ENCODE assay signal across 13 mouse cellular contexts in genomic region chr11:96933562-96934276, GRCm38 (mm10). TPM values are rescaled to one million over a fixed set of nuclear protein-coding genes. Genes with fewer than 3 reads are reported as not detected.
A peak's percentile ranks its signal among the peaks of the same experiment; 100 is the strongest.
DNase-seq lines count a peak whose midpoint lies in the region; ATAC-seq and TF ChIP-seq lines count a peak whose summit lies in the region.
"Had no signal": no experiment of that assay in that cellular context is flagged by ENCODE, and none has a peak within 500 bp of the region (broad histone marks: within the 10 kb centered on the region; RNA-seq: fewer than 3 reads in every experiment).

No protein-coding gene starts in this region.

- H3K4me1 ChIP-seq in megakaryocyte, embryonic 14.5 days, result peaks cover 83% of the 10 kb centered on the region
- no peaks in the 10 kb centered on the region for H3K4me1 ChIP-seq in stomach, postnatal 0 days (replicated peaks; ENCODE audit: control insufficient read depth, insufficient read depth)
- H3K4me1 ChIP-seq in forebrain, postnatal 0 days (ENCODE audit: insufficient read depth), result no peaks in the 10 kb centered on the region
- H3K4me1 ChIP-seq: forebrain, embryonic 15.5 days had no signal

- no peak overlapping the region for H3K9ac ChIP-seq in stomach, postnatal 0 days (ENCODE audit: low read length)
- no peak overlapping the region for H3K9ac ChIP-seq in forebrain, postnatal 0 days
- H3K9ac ChIP-seq: forebrain, embryonic 15.5 days had no signal

- 0 out of 2 replicates have a peak overlapping the region, but pooled peaks have one; percentile 12 for H3K4me2 ChIP-seq in stomach, postnatal 0 days (replicated peaks; ENCODE audit: low read depth)
- H3K4me2 ChIP-seq in forebrain, postnatal 0 days (ENCODE audit: low read depth), result no peak overlapping the region

- TF ChIP-seq EP300 in stomach, postnatal 0 days (optimal IDR thresholded peaks at IDR 0.05), result no peak

- peak overlapping the region; percentile 82 for H3K27ac ChIP-seq in stomach, postnatal 0 days (replicated peaks)
- no peak overlapping the region for H3K27ac ChIP-seq in forebrain, postnatal 0 days (ENCODE audit: low read depth, low read length)
- H3K27ac ChIP-seq: forebrain, embryonic 15.5 days; left cerebral cortex, adult 2 months had no signal

- no peak for ATAC-seq in megakaryocyte, adult 5-6 weeks (ENCODE audit: poor library complexity, severe bottlenecking)
- no peak for ATAC-seq in stomach, postnatal 0 days (ENCODE audit: low FRiP score, low TSS enrichment)
- no peak for ATAC-seq in forebrain, postnatal 0 days
- ATAC-seq: forebrain, embryonic 15.5 days had no signal

- TF ChIP-seq CTCF in stomach, postnatal 0 days (IDR thresholded peaks at IDR 0.05; ENCODE audit: low read depth), result no peak
- TF ChIP-seq CTCF in forebrain, postnatal 0 days (IDR thresholded peaks at IDR 0.05; ENCODE audit: low read depth), result no peak

- peaks cover 25% of the 10 kb centered on the region for H3K27me3 ChIP-seq in megakaryocyte, embryonic 14.5 days (replicated peaks)
- H3K27me3 ChIP-seq in stomach, postnatal 0 days (ENCODE audit: control insufficient read depth, insufficient read depth, low read length), result no peaks in the 10 kb centered on the region
- no peaks in the 10 kb centered on the region for H3K27me3 ChIP-seq in forebrain, postnatal 0 days (ENCODE audit: insufficient read depth, low read length)

- H3K36me3 ChIP-seq in megakaryocyte, embryonic 14.5 days (replicated peaks; ENCODE audit: low read length), result peaks cover 12% of the 10 kb centered on the region
- H3K36me3 ChIP-seq in stomach, postnatal 0 days (ENCODE audit: control insufficient read depth, insufficient read depth, low read length), result no peaks in the 10 kb centered on the region
- no peaks in the 10 kb centered on the region for H3K36me3 ChIP-seq in forebrain, postnatal 0 days (ENCODE audit: insufficient read depth)
- H3K36me3 ChIP-seq: forebrain, embryonic 15.5 days; midbrain, embryonic 10.5 days had no signal

- no peaks in the 10 kb centered on the region for H3K9me3 ChIP-seq in megakaryocyte, embryonic 14.5 days
- no peaks in the 10 kb centered on the region for H3K9me3 ChIP-seq in stomach, postnatal 0 days (ENCODE audit: control insufficient read depth, low read length)
- H3K9me3 ChIP-seq in forebrain, postnatal 0 days (ENCODE audit: low read length), result no peaks in the 10 kb centered on the region
- H3K9me3 ChIP-seq: forebrain, embryonic 15.5 days; midbrain, embryonic 10.5 days had no signal

- peak; percentile 59 for DNase-seq in kidney, adult 11 months
- DNase-seq in kidney, postnatal 36 days, result peak; percentile 62 to 69
- no peak for DNase-seq in stomach, postnatal 0 days (ENCODE audit: low spot score)
- DNase-seq in cerebellum, adult 8-10 months, result no peak
- DNase-seq in forebrain, postnatal 0 days, result no peak
- DNase-seq: cerebellum, postnatal 14 days; heart, postnatal 14 days; lung, adult 18-20 months had no signal

- 77% methylated on average over 13 of the region's 13 CpGs for WGBS in stomach, postnatal 0 days
- 92% methylated on average over 13 of the region's 13 CpGs for WGBS in forebrain, postnatal 0 days

- H3K4me3 ChIP-seq in megakaryocyte, embryonic 14.5 days (replicated peaks), result peak overlapping the region; percentile 4
- no peak overlapping the region for H3K4me3 ChIP-seq in stomach, postnatal 0 days (ENCODE audit: low read depth, low read length)
- no peak overlapping the region for H3K4me3 ChIP-seq in forebrain, postnatal 0 days (ENCODE audit: low read depth, low read length)
- H3K4me3 ChIP-seq: forebrain, embryonic 15.5 days; left cerebral cortex, adult 2 months had no signal

RNA-seq across cellular contexts. Expression of gene Prr15l, which starts 5.8 kb away (rescaled TPM):
- polyA plus RNA-seq in megakaryocyte, embryonic 14.5 days (2012; ENCODE audit: insufficient read depth, low replicate concordance), result not detected in 2 replicates
- total RNA-seq in megakaryocyte, adult 5-6 weeks (2015), result 0.07 TPM in 1 of 2 replicates, not detected in the other
- total RNA-seq in megakaryocyte, adult 5-6 weeks (2017), result 0.16 and 0.29 TPM in 2 replicates
- 112 and 116 TPM in 2 replicates for polyA plus RNA-seq in stomach, postnatal 0 days (2015; fragmentation: Nextera tagmentation; extraction: Ambion mirVana)
- not detected in 2 replicates for total RNA-seq in forebrain, postnatal 0 days (2014; rRNA removed)
- polyA plus RNA-seq in forebrain, postnatal 0 days (2015; fragmentation: Nextera tagmentation; extraction: Ambion mirVana), result 0.11 TPM in 1 of 2 replicates, not detected in the other
- total RNA-seq: left cerebral cortex, adult 2 months had no signal
- polyA plus RNA-seq: forebrain, embryonic 15.5 days had no signal

RNA-seq across cellular contexts. Expression of gene Pnpo, which starts 10.1 kb away (rescaled TPM):
- 2.0 and 16.6 TPM in 2 replicates for polyA plus RNA-seq in megakaryocyte, embryonic 14.5 days (2012; ENCODE audit: insufficient read depth, low replicate concordance)
- total RNA-seq in megakaryocyte, adult 5-6 weeks (2015), result 16.8 and 19.9 TPM in 2 replicates
- total RNA-seq in megakaryocyte, adult 5-6 weeks (2017), result 29.1 and 32.8 TPM in 2 replicates
- polyA plus RNA-seq in stomach, postnatal 0 days (2015; fragmentation: Nextera tagmentation; extraction: Ambion mirVana), result 56.7 and 57.1 TPM in 2 replicates
- total RNA-seq in forebrain, postnatal 0 days (2014; rRNA removed), result 26.2 and 30.3 TPM in 2 replicates
- polyA plus RNA-seq in forebrain, postnatal 0 days (2015; fragmentation: Nextera tagmentation; extraction: Ambion mirVana), result 28.1 and 33.1 TPM in 2 replicates

RNA-seq across cellular contexts. Expression of gene Cdk5rap3, which starts 17.4 kb away (rescaled TPM):
- 15.3 and 41.6 TPM in 2 replicates for polyA plus RNA-seq in megakaryocyte, embryonic 14.5 days (2012; ENCODE audit: insufficient read depth, low replicate concordance)
- 17.5 and 21.1 TPM in 2 replicates for total RNA-seq in megakaryocyte, adult 5-6 weeks (2015)
- total RNA-seq in megakaryocyte, adult 5-6 weeks (2017), result 23.9 and 37.3 TPM in 2 replicates
- polyA plus RNA-seq in stomach, postnatal 0 days (2015; fragmentation: Nextera tagmentation; extraction: Ambion mirVana), result 61.7 and 64.9 TPM in 2 replicates
- total RNA-seq in forebrain, postnatal 0 days (2014; rRNA removed), result 54.9 and 57.7 TPM in 2 replicates
- 86.4 and 88.8 TPM in 2 replicates for polyA plus RNA-seq in forebrain, postnatal 0 days (2015; fragmentation: Nextera tagmentation; extraction: Ambion mirVana)

RNA-seq across cellular contexts. Expression of gene Sp2, which starts 49.0 kb away (rescaled TPM):
- polyA plus RNA-seq in megakaryocyte, embryonic 14.5 days (2012; ENCODE audit: insufficient read depth, low replicate concordance), result 34.2 and 36.6 TPM in 2 replicates
- total RNA-seq in megakaryocyte, adult 5-6 weeks (2015), result 45.7 and 46.6 TPM in 2 replicates
- total RNA-seq in megakaryocyte, adult 5-6 weeks (2017), result 5.3 and 8.3 TPM in 2 replicates
- 5.8 and 7.1 TPM in 2 replicates for polyA plus RNA-seq in stomach, postnatal 0 days (2015; fragmentation: Nextera tagmentation; extraction: Ambion mirVana)
- total RNA-seq in forebrain, postnatal 0 days (2014; rRNA removed), result 1.9 and 5.0 TPM in 2 replicates
- 13.5 and 14.8 TPM in 2 replicates for polyA plus RNA-seq in forebrain, postnatal 0 days (2015; fragmentation: Nextera tagmentation; extraction: Ambion mirVana)

Comparison
In these comparisons a context has a peak if more than half of its experiments do, and no peak if none do; other contexts are left out.
1. DNase-seq: peak in kidney, adult 11 months (single experiment) and kidney, postnatal 36 days (2 of 2); none in stomach, postnatal 0 days (single experiment), cerebellum, adult 8-10 months (single experiment) and forebrain, postnatal 0 days (single experiment).
2. RNA of gene Prr15l, which starts 5.8 kb away (polyA plus RNA-seq): 112 to 116 TPM in stomach, postnatal 0 days; 0.11 TPM in forebrain, postnatal 0 days and not detected in megakaryocyte, embryonic 14.5 days; every median in the first group is over 100 times any median in the second.